Mouse (Mus musculus): ENCODE measurements at regions not wholly inside any gene's neighbourhood (a gene's known extent, or its start where the extent isn't known, plus 50 kb on each side); places are given as distances from the start of the nearest gene placed in this dataset.

- no peak overlapping the region for H3K27ac ChIP-seq (replicated peaks; ENCODE audit: low read depth, low read length)
- H3K4me3 ChIP-seq (ENCODE audit: insufficient read depth, low read depth, low read length) = no peak overlapping the region
- H3K4me1 ChIP-seq (ENCODE audit: control insufficient read depth, insufficient read depth, insufficient read length, low read length) = no peaks in the 10 kb centered on the region
Observed at GRCm38 (mm10) chr12:7576081-7576480, 401.4 kb upstream of the Apob start.

GRCm38 (mm10) chr12:7587501-7587900 lies 389.9 kb upstream of the Apob start:
- Histone ChIP-seq H3K4me1 (ENCODE audit: control insufficient read depth, insufficient read depth, insufficient read length, low read length) (no peaks in the 10 kb centered on the region), H3K27ac (replicated peaks; ENCODE audit: low read depth, low read length) (no peak overlapping the region), H3K4me3 (ENCODE audit: insufficient read depth, low read depth, low read length) (no peak overlapping the region)

- Histone ChIP-seq H3K4me1 (ENCODE audit: control insufficient read depth, insufficient read depth, insufficient read length, low read length) (no peaks in the 10 kb centered on the region), H3K4me3 (ENCODE audit: insufficient read depth, low read depth, low read length) (no peak overlapping the region), H3K27ac (replicated peaks; ENCODE audit: low read depth, low read length) (no peak overlapping the region)
Observed at GRCm38 (mm10) chr12:7611272-7612092, 366.0 kb upstream of the Apob start.

DNA sequence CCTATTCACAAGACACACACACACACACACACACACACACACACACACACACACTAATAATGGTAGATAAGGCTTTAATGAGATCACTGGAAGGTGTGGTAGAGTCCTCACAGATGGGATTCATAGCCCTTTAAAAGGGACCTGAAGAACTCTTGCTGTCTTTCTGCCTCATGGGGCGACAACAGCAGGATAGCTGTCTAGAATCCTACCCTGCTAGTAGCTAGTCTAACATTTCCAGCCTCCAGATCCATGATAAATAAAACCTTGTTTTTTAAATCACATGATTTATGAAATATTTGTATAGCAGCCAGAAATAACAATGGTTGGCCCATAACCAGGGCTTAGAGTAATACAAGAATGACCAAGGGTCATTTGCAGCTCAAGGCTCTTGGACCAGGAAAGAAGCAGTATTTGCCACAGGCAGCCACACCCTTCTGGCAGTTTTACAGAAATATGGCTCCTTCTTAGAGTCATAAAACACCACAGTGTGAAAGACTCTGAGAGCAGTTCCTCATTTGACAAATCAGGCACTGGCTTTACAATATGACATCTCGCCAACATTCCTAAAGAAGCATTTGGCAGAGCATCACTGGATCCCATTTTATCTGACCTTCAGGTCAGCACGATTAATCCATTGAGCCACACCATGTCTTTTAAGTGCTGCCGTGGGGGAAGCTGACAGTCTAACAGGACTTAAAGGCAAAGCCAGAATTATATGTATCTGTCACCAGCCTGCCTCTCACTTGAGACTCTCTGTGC lies 340.9 kb upstream of the Apob start:
- no peak overlapping the region for H3K27ac ChIP-seq (replicated peaks; ENCODE audit: low read depth, low read length)
- 0 out of 2 replicates have a peak, but pooled peaks cover 3% of the 10 kb centered on the region for H3K4me1 ChIP-seq (ENCODE audit: control insufficient read depth, insufficient read depth, insufficient read length, low read length)
- no peak overlapping the region for H3K4me3 ChIP-seq (ENCODE audit: insufficient read depth, low read depth, low read length)

DNA sequence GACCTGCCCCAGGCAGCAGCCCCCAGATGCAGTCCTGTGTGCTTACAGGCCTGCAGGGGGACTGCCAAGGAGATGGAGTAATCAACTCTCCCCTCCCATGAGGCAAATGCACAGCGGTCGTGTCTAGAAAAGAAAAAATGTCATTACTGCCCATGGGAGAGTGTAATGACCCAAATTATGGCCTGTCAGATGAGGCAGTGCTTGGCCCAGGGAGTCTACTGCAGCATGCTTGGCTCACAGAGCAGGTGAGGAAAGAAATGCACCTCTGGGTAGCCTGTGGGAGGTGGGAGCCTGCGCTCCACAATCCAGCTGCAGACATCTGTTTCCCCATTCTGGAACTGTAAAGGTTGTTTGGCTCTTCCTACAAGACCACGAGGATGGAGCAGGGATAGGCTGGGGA lies 339.8 kb upstream of the Apob start:
- Histone ChIP-seq H3K27ac (replicated peaks; ENCODE audit: low read depth, low read length) (no peak overlapping the region), H3K4me1 (ENCODE audit: control insufficient read depth, insufficient read depth, insufficient read length, low read length) (0 out of 2 replicates have a peak, but pooled peaks cover 3% of the 10 kb centered on the region), H3K4me3 (ENCODE audit: insufficient read depth, low read depth, low read length) (no peak overlapping the region)

GRCm38 (mm10) chr12:7650851-7651250 lies 326.6 kb upstream of the Apob start:
- Histone ChIP-seq H3K4me1 (ENCODE audit: control insufficient read depth, insufficient read depth, insufficient read length, low read length) (no peaks in the 10 kb centered on the region), H3K4me3 (ENCODE audit: insufficient read depth, low read depth, low read length) (no peak overlapping the region), H3K27ac (replicated peaks; ENCODE audit: low read depth, low read length) (no peak overlapping the region)

GRCm38 (mm10) chr12:7662027-7662426 lies 315.4 kb upstream of the Apob start:
- Histone ChIP-seq H3K4me3 (ENCODE audit: insufficient read depth, low read depth, low read length) (no peak overlapping the region), H3K4me1 (ENCODE audit: control insufficient read depth, insufficient read depth, insufficient read length, low read length) (no peaks in the 10 kb centered on the region), H3K27ac (replicated peaks; ENCODE audit: low read depth, low read length) (no peak overlapping the region)

GRCm38 (mm10) chr12:7670114-7670513 lies 307.3 kb upstream of the Apob start:
- H3K4me1 ChIP-seq (ENCODE audit: control insufficient read depth, insufficient read depth, insufficient read length, low read length) = no peaks in the 10 kb centered on the region
- no peak overlapping the region for H3K27ac ChIP-seq (replicated peaks; ENCODE audit: low read depth, low read length)
- no peak overlapping the region for H3K4me3 ChIP-seq (ENCODE audit: insufficient read depth, low read depth, low read length)

DNA sequence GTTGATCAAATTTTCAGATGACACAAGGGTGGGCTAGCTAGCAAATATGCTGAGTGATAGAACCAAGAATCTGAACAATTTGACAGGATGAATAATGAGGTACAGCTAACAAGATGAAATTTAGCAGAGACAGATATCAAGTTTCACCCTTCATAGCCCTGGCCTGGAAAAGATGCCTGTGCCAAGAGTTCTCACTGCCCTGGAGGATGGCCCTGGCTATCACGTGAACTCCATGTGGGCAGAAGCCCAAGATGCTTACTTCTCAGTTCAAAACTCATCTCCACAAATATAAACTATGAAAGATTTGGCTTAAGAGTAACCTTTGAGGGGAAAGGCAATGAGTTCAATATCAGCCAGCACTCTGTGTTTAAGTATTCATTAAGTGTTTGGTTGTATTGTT lies 306.9 kb upstream of the Apob start:
- no peak overlapping the region for H3K27ac ChIP-seq (replicated peaks; ENCODE audit: low read depth, low read length)
- H3K4me3 ChIP-seq (ENCODE audit: insufficient read depth, low read depth, low read length) = no peak overlapping the region
- no peaks in the 10 kb centered on the region for H3K4me1 ChIP-seq (ENCODE audit: control insufficient read depth, insufficient read depth, insufficient read length, low read length)

- Histone ChIP-seq H3K4me1 (ENCODE audit: control insufficient read depth, insufficient read depth, insufficient read length, low read length) (peaks cover 4% of the 10 kb centered on the region; the same call in 1 of the 2 replicates), H3K4me3 (ENCODE audit: insufficient read depth, low read depth, low read length) (no peak overlapping the region), H3K27ac (replicated peaks; ENCODE audit: low read depth, low read length) (no peak overlapping the region)
Observed at GRCm38 (mm10) chr12:7691996-7692395, 285.5 kb upstream of the Apob start.

DNA sequence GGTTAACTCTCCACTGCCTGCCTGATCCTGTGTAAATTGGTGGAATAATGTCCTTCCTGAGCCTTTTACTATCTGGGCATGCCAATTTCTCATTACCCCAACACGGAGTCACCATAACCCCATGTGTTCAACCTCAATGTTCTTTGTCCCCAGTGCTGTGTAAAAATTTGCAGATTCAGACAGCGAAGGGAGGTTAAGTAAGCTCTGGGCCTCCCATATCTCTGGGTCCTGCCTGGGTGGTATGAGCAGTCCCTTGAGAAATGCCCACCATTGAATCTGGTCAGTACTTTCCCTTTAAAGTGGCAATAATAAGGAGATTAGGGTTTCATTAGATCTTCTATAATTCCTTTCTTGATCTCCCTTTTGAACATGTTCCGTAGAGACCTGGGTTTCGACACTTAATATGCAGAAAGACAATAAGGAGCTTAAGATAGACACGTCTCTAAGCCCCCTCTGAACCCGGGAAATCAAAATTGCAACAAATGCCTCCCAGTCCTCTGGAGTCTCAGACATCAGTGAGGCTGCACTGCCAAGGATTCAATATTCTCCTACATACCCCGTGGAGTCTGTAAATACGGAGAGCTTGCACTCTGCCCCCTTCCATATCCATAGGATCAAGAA lies 279.0 kb upstream of the Apob start:
- Histone ChIP-seq H3K4me3 (ENCODE audit: insufficient read depth, low read depth, low read length) (no peak overlapping the region), H3K27ac (replicated peaks; ENCODE audit: low read depth, low read length) (no peak overlapping the region), H3K4me1 (ENCODE audit: control insufficient read depth, insufficient read depth, insufficient read length, low read length) (no peaks in the 10 kb centered on the region)

GRCm38 (mm10) chr12:7709102-7709501 lies 268.3 kb upstream of the Apob start:
- no peaks in the 10 kb centered on the region for H3K4me1 ChIP-seq (ENCODE audit: control insufficient read depth, insufficient read depth, insufficient read length, low read length)
- no peak overlapping the region for H3K4me3 ChIP-seq (ENCODE audit: insufficient read depth, low read depth, low read length)
- no peak overlapping the region for H3K27ac ChIP-seq (replicated peaks; ENCODE audit: low read depth, low read length)

GRCm38 (mm10) chr12:7709872-7710271 lies 267.6 kb upstream of the Apob start:
- no peaks in the 10 kb centered on the region for H3K4me1 ChIP-seq (ENCODE audit: control insufficient read depth, insufficient read depth, insufficient read length, low read length)
- H3K4me3 ChIP-seq (ENCODE audit: insufficient read depth, low read depth, low read length) = no peak overlapping the region

GRCm38 (mm10) chr12:7715091-7715490 lies 262.4 kb upstream of the Apob start:
- no peak overlapping the region for H3K27ac ChIP-seq (replicated peaks; ENCODE audit: low read depth, low read length)
- no peaks in the 10 kb centered on the region for H3K4me1 ChIP-seq (ENCODE audit: control insufficient read depth, insufficient read depth, insufficient read length, low read length)
- H3K4me3 ChIP-seq (ENCODE audit: insufficient read depth, low read depth, low read length) = no peak overlapping the region

More at GRCm38 (mm10) chr12:7709872-7710271, 267.6 kb upstream of the Apob start:
- no peak overlapping the region for H3K27ac ChIP-seq (replicated peaks; ENCODE audit: low read depth, low read length)

DNA sequence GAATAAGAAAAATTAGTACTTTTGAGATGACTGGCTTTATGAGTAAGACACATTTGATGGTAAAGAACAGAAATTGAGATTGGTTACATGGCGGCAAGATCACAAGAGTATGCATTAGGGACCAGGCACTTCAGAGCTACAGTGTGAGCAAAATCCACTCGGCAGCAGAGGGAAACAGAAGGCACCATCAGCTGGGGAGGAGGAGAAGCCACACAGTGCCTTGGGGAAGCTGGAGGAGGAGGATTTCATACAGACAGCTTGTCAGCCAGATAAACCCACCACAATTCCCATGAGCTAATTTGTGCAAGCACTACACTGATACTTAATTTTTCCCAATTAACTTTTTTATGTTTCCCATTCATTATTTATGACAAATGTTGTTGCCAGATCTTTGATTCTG lies 258.9 kb upstream of the Apob start:
- Histone ChIP-seq H3K4me3 (ENCODE audit: insufficient read depth, low read depth, low read length) (no peak overlapping the region), H3K27ac (replicated peaks; ENCODE audit: low read depth, low read length) (no peak overlapping the region), H3K4me1 (ENCODE audit: control insufficient read depth, insufficient read depth, insufficient read length, low read length) (no peaks in the 10 kb centered on the region)

Measured in brown adipose tissue, adult 24 weeks (tissue).